Mouse (Mus musculus) heart, postnatal 0 days (tissue): ENCODE measurements around the gene Pate3.

Experiments used
- CTCF ChIP-seq: IDR thresholded peaks from 2 replicates; pipeline ENCODE4 v1.5.1; 2016; ENCODE audit warnings: antibody characterized with exemption, control low read depth, low read depth
- EP300 ChIP-seq: IDR thresholded peaks from 2 replicates; pipeline ENCODE4 v1.6.1; 2016; ENCODE audit warnings: antibody characterized with exemption, low read depth

- TF ChIP-seq CTCF: no peak
- no peak for TF ChIP-seq EP300
Observed at GRCm38 (mm10) chr9:35687013-35687412, 39.0 kb upstream of the Pate3 start, which contains the start of gene Pate1.
